ENCODE assay signal across 30 mouse cellular contexts in genomic region chr2:11181510-11181909, GRCm38 (mm10). TPM values are rescaled to one million over a fixed set of nuclear protein-coding genes. Genes with fewer than 3 reads are reported as not detected.
A peak's percentile ranks its signal among the peaks of the same experiment; 100 is the strongest.
DNase-seq lines count a peak whose midpoint lies in the region; ATAC-seq and TF ChIP-seq lines count a peak whose summit lies in the region.
"Had no signal": no experiment of that assay in that cellular context is flagged by ENCODE, and none has a peak within 500 bp of the region (broad histone marks: within the 10 kb centered on the region; RNA-seq: fewer than 3 reads in every experiment).

No protein-coding gene starts in this region.

- 42% methylated on average over 4 of the region's 4 CpGs for WGBS in kidney, postnatal 0 days

- H3K36me3 ChIP-seq in kidney, postnatal 0 days (ENCODE audit: insufficient read depth, low read length): no peaks in the 10 kb centered on the region
- H3K36me3 ChIP-seq: hindbrain, embryonic 10.5 days; hindbrain, embryonic 15.5 days; intestine, embryonic 15.5 days; limb, embryonic 10.5 days; limb, embryonic 15.5 days; liver, embryonic 13.5 days; neural tube, embryonic 12.5 days; stomach, embryonic 15.5 days had no signal

- H3K4me3 ChIP-seq in kidney, postnatal 0 days (replicated peaks; ENCODE audit: low read depth, low read length): no peak overlapping the region
- H3K4me3 ChIP-seq: erythroblast, embryonic 14.5 days; hindbrain, embryonic 10.5 days; hindbrain, embryonic 15.5 days; intestine, embryonic 15.5 days; limb, embryonic 10.5 days; limb, embryonic 15.5 days; liver, embryonic 13.5 days; neural tube, embryonic 12.5 days; stomach, embryonic 15.5 days had no signal

- DNase-seq in gastrocnemius, postnatal 25 days: peak; percentile 28
- no peak for DNase-seq in gastrocnemius, postnatal 14 days
- DNase-seq in kidney, postnatal 0 days (ENCODE audit: low spot score): peak; percentile 22
- no peak for DNase-seq in kidney, adult 8-10 months
- DNase-seq in T-cell, adult 2 months (ENCODE audit: low spot score): peak; percentile 82
- DNase-seq in adrenal gland, postnatal 14 days: no peak
- DNase-seq in thymus, adult 18-20 months: no peak
- DNase-seq: adrenal gland, postnatal 25 days; cerebellum, adult 11-12 months; cerebellum, postnatal 14 days; forebrain, postnatal 0 days; heart, postnatal 14 days; kidney, adult 9 months; layer of hippocampus, adult 9-11 months; liver, embryonic 13.5 days; lung, adult 18-20 months; right cerebral cortex, postnatal 4 days; thymus, postnatal 14 days had no signal

- H3K27me3 ChIP-seq in kidney, postnatal 0 days (ENCODE audit: insufficient read depth, low read length): no peaks in the 10 kb centered on the region
- H3K27me3 ChIP-seq: hindbrain, embryonic 15.5 days; intestine, embryonic 15.5 days; limb, embryonic 15.5 days; liver, embryonic 13.5 days; neural tube, embryonic 12.5 days; stomach, embryonic 15.5 days had no signal

- no peaks in the 10 kb centered on the region for H3K4me1 ChIP-seq in kidney, postnatal 0 days (replicated peaks; ENCODE audit: insufficient read depth, low read length)
- H3K4me1 ChIP-seq: hindbrain, embryonic 10.5 days; hindbrain, embryonic 15.5 days; intestine, embryonic 15.5 days; limb, embryonic 10.5 days; limb, embryonic 15.5 days; neural tube, embryonic 12.5 days; stomach, embryonic 15.5 days had no signal

- TF ChIP-seq CTCF in kidney, postnatal 0 days (IDR thresholded peaks at IDR 0.05; ENCODE audit: low read depth): no peak

- H3K27ac ChIP-seq in kidney, postnatal 0 days: no peak overlapping the region
- H3K27ac ChIP-seq: hindbrain, embryonic 10.5 days; hindbrain, embryonic 15.5 days; intestine, embryonic 15.5 days; limb, embryonic 10.5 days; limb, embryonic 15.5 days; liver, embryonic 13.5 days; neural tube, embryonic 12.5 days; stomach, embryonic 15.5 days had no signal

- intact Hi-C loops in gastrocnemius, postnatal 14 days (cut with DNase I; ENCODE audit: low total_unique reads): no loop called here

- no peak overlapping the region for H3K4me2 ChIP-seq in kidney, postnatal 0 days (ENCODE audit: low read length)
- H3K4me2 ChIP-seq: hindbrain, embryonic 15.5 days; intestine, embryonic 15.5 days; limb, embryonic 15.5 days; liver, embryonic 13.5 days; midbrain, embryonic 11.5 days; neural tube, embryonic 12.5 days; stomach, embryonic 15.5 days had no signal

- no peak overlapping the region for H3K9ac ChIP-seq in kidney, postnatal 0 days (ENCODE audit: low read depth, low read length)
- H3K9ac ChIP-seq: forebrain, postnatal 0 days; hindbrain, embryonic 15.5 days; intestine, embryonic 15.5 days; limb, embryonic 15.5 days; liver, embryonic 13.5 days; neural tube, embryonic 12.5 days; stomach, embryonic 15.5 days had no signal

- no peaks in the 10 kb centered on the region for H3K9me3 ChIP-seq in kidney, postnatal 0 days (replicated peaks; ENCODE audit: low read length)
- H3K9me3 ChIP-seq: hindbrain, embryonic 10.5 days; hindbrain, embryonic 15.5 days; intestine, embryonic 15.5 days; limb, embryonic 10.5 days; limb, embryonic 15.5 days; liver, embryonic 13.5 days; neural tube, embryonic 12.5 days; stomach, embryonic 15.5 days had no signal

- peak; percentile 66; the same call in 1 of the 2 replicates for ATAC-seq in kidney, postnatal 0 days (replicated peaks; ENCODE audit: low FRiP score, low read depth)
- 0 out of 2 replicates have a peak, but pooled peaks have one; percentile 39 for ATAC-seq in neutrophil, adult 5-6 weeks (ENCODE audit: extremely low read depth, insufficient number of reproducible peaks, low FRiP score, poor library complexity, severe bottlenecking)
- ATAC-seq: forebrain, postnatal 0 days; intestine, embryonic 15.5 days; lung, postnatal 0 days; midbrain, embryonic 16.5 days had no signal

RNA-seq across cellular contexts. Expression of gene Prkcq, which starts 9.6 kb away (rescaled TPM):
- total RNA-seq in gastrocnemius, postnatal 25 days (2021): 10 to 100 TPM; 50.8 to 51.8 TPM
- total RNA-seq in gastrocnemius, postnatal 14 days (2021): 10 to 100 TPM; 42.0 to 47.9 TPM
- 5.6 and 6.3 TPM in 2 replicates for polyA plus RNA-seq in kidney, postnatal 0 days (2015; fragmentation: Nextera tagmentation; extraction: Ambion mirVana)
- total RNA-seq in neutrophil, adult 5-6 weeks (2017): 21.2 and 22.0 TPM in 2 replicates
- 2.7 and 7.1 TPM in 2 replicates for total RNA-seq in adrenal gland, postnatal 14 days (2021)
- polyA plus RNA-seq: erythroblast, embryonic 14.5 days had no signal

Comparison
In these comparisons a context has a peak if more than half of its experiments do, and no peak if none do; other contexts are left out.
1. DNase-seq: peak in gastrocnemius, postnatal 25 days (single experiment), kidney, postnatal 0 days (single experiment) and T-cell, adult 2 months (single experiment); none in gastrocnemius, postnatal 14 days (single experiment), kidney, adult 8-10 months (0 of 2), adrenal gland, postnatal 14 days (single experiment) and thymus, adult 18-20 months (0 of 2).